Mouse (Mus musculus): ENCODE measurements around the gene Ap2a1.
A peak's percentile ranks its signal among the peaks of the same experiment; 100 is the strongest.

Gene Ap2a1

DNA sequence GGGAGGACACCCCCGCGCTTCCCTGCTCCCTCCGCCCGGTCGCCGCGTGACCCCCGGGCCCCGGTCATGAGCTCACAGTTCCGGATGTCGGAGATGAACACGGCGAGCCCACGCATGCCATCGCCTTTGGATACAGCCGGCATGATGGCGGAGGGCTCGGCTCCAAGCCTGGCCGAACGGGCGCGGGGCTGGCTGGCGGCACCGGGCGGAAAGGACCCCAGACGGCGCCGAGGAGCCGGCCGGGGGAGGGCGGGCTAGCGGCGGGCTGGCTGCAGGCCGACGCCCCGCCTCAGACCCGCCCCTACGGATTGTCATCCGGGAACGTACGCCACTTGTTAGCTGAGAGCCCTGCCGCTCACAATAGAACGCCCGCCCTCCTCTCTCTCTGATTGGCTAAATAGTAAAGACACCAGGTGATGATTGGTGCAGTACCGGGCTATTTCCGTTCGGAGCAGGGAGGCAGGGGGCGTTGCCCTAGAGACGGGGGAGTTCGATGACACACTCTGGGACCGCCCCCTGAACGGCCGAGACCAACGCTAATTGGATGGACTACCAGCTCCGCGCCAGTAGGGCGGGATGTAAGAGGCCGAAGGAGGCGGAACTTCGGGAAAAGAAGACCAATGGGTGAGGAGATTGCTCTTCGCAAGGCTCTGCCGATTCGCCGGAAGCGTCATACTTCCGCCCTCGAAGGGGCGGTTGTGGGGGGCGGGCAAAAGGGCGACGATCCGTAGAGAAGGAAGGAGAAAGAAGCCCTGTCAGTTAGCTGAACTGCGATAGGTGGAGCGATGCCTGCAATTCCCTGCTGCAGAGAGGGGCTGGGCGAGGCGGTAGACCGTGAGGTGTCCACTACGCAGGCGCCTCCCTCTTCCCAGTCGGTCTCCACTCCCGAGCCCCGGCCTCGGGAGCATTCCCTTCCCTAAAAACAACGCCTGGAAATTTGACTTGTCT lies at the start of gene Ap2a1:
Gene Ap2a1 (minus strand): TSS at position 293 of the 948 bp plus-strand sequence.
- peak; percentile 100 for DNase-seq

DNA sequence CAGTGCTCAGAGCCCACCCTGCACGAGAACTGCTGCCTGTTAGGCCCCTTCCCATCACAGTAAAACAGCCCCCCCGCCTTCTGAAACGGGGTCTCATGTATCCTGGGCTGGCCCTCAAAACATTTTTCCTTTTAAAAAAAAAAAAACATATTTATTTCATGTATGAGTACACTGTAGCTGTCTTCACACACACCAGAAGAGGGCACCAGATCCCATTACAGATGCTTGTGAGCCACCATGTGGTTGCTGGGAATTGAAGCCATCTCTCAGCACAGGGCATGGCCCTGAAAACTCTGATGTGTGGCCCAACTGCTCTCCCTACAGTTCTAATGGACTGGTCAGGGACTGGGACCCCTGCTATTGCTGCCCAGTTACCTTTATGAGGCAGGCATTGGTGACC lies 49.0 kb upstream of the Ap2a1 start:
- DNase-seq, result no peak

DNA sequence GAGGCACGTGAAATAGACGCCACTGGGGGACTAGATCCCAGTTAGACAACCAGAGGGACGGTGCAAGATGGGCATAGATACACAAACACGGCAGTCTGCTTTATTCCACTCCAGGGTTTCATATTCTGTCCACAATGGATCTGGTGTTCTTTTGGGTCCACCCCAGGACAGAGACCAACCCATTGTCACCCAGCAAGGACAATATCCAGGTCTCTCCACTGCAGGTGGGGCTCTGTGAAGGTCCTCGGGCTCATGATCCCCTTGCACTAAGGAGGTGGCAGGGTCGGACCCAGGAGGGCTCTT lies 45.8 kb upstream of the Ap2a1 start:
- DNase-seq, result no peak

DNA sequence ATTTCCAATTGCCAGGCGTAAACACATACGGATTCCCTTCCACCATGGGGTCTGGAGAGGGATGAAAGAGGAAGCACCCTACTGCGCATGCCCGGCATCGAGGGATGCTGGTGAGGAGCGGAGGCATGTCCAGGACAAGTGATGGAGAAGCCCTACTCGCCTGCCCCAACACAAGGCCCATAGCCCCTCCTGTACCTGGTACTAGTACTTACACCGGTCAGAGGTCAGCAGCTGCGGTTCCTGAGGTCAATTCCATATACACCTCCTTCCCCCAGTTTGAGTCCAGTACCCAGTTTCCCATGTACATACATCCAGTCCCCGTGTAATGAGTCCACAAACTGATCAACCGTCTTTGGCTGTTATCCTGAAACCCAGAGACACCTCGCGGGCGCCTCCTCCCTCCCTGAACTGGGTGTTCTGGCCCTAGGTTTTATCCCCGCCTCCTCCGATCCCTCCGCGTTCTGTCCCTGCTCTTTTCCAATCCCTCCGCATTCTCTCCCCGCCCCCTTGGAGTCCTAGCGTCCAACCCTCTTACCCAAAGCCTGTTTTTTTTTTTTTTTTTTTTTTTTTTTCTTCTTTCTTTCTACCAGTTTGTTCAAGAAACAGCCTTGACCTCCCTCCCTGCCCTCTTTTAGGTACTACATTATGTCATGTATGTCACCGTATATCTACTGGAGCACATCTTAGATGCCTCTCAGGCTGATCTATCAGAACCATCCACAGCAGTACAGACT lies 45.3 kb upstream of the Ap2a1 start, which contains the start of gene Cpt1c:
Gene Cpt1c (minus strand): TSS at position 469 of the 734 bp plus-strand sequence.
- DNase-seq, result peak; percentile 66 to 67

DNA sequence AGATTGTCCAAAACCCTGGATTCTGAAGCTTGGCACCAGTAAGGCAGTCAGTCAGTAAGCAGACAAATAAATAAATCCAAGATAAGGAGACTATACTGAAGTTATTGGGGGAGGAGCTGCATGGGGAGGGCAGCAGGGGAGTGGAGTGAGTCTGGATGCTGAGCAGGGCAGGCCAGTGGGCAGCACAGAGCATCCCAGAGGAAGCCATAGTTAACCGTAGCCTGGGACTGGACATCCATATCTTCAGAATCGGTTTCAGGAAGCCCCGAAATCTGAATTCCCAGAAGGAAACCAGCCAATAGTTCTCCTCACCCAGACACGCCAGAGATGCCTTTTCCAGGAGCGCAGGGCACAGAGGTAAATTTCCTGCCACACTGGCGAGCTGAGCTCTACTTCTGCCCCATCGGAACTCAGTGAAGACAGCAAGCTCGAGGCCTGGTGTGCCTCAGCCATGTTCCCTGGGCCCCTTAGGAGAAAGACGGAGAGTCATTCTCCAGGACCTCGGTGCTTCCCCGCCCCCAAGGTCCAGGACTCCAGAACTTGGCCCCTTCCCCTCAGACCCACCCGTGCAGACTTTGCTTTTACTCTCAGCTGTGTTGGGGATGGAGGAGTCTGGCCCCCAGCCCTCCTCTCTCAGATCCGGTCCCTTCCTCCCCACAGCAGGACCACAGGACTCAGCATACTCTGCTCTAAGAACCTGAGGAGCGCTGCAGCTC lies 44.3 kb upstream of the Ap2a1 start:
- no peak for DNase-seq

- DNase-seq, result no peak
Observed at GRCm38 (mm10) chr7:44971142-44971541, 41.8 kb upstream of the Ap2a1 start.

GRCm38 (mm10) chr7:44970231-44970691 lies 41.0 kb upstream of the Ap2a1 start:
- DNase-seq, result peak; percentile 85 to 86

DNA sequence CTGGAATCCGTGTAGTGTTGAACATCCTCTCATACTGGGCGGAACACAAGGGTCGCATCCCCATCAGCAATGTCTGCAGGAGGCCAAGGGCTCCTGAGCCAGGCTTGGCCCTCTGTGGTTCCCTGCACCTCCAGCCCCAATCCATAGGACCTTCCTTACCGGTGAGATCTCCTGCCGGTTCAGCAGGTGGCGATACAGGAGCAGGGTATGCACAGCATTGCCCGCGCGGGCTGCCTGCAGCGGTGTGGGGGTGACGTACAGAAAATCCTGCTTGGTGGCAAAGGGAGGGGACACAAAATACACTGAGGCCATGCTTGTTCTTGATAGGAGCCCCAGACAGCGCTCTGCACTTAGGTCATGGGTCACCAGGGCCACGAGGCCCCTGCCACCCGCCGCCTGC lies 37.3 kb upstream of the Ap2a1 start:
- no peak for DNase-seq

DNA sequence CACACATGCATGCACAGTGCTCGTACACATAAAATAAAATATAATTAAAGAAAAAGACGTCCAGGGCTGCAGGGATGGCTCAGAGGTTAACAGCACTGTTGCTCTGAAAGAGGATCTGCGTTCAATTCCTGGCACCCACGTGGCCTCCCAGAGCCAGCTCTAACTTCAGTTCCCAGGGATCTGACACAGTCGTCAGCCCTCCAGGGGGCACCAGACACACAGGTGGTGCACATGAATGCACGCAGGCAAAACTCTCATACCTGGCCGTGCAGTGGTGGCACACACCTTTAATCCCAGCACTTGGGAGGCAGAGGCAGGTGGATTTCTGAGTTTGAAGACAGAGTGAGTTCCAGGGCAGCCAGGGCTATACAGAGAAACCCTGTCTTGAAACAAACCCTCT lies 36.7 kb upstream of the Ap2a1 start:
- peak in 1 of 2 experiments; percentile 46 for DNase-seq

- DNase-seq, result no peak
Observed at GRCm38 (mm10) chr7:44964990-44965389, 35.7 kb upstream of the Ap2a1 start.

- DNase-seq, result no peak
Observed at GRCm38 (mm10) chr7:44962831-44963230, 33.5 kb upstream of the Ap2a1 start.

DNA sequence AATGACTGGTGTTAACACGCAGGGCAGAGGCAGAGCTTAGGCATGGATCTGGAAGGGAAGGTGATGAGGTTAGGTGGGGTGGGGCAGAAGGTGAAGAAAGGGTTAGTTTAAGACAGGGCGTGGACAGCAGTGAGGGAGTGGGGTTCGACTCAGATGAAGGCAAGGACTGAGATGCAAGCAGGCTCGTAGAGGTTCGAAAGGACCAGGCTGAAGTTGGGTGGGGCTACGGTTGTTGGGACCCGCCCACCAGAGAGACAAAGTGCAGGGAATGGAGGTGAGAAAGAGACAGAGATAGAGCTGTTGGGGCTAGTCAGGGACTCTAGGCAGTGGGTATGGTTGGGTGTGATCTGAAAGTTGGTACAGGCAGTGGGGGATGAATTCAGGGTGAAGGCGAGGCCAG lies 33.0 kb upstream of the Ap2a1 start:
- no peak for DNase-seq

DNA sequence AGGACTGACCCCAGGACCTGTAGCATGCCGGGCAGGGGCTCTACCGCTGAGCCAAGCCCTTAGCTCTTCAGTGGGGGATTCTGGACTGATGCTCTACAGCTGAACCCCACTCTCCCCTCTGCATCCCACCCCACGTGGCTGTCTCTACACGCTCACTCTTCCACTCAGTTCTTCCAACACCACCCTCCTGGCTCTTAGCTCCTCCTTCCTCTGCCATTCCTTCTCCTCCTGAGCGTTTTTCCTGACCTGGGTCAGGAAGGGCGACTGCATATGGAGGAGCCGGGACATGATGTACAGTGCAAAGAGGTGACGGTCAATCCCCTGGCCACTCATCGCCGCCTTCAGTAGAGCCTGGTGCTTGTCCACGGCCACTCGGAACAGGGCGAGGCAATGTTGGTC lies 31.2 kb upstream of the Ap2a1 start:
- DNase-seq, result no peak

GRCm38 (mm10) chr7:44959874-44960511 lies 30.7 kb upstream of the Ap2a1 start:
- DNase-seq, result no peak

DNA sequence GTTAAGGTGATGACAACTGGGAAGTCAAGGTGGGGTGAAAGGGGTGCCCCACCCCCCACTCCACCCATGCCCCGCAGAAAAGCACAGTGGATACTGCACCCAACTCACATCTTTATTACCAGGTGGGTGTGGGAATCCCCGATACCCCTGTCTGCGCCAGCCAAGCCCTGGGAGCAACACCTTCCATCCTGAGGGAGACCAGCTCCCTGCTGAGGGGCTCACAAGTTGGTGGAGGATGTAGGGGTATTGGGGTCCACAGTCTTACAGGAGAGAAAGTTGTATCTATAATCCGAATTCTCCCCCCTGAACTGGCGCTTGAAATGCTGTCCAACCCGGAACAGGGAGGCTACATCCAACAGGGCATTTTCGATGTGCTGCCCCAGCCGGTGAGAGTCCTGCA lies 30.0 kb upstream of the Ap2a1 start:
- no peak for DNase-seq

DNA sequence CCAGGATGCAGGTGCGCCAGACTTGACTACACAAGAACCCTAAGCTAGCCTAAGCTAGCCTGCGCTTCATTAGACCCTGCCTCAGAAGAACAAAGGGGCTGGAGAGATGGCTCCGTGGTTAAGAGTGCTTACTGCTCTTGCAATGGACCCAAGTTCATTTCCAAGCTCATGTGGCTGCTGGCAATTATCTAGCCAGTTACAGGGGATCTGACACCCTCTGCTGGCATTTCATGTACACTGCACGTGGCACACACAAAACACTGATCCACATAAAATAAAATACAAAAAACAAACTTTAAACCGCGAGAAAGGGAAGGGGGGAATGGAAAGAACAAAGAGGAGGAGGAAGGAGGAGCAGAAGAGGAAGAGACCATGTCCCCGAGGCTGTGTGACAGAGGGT lies 28.9 kb upstream of the Ap2a1 start:
- peak; percentile 48 to 64 for DNase-seq

GRCm38 (mm10) chr7:44957183-44957835 lies 28.0 kb upstream of the Ap2a1 start:
- no peak for DNase-seq

- no peak for DNase-seq
Observed at GRCm38 (mm10) chr7:44956266-44956665, 27.0 kb upstream of the Ap2a1 start.

GRCm38 (mm10) chr7:44955628-44956027 lies 26.3 kb upstream of the Ap2a1 start:
- no peak for DNase-seq

DNA sequence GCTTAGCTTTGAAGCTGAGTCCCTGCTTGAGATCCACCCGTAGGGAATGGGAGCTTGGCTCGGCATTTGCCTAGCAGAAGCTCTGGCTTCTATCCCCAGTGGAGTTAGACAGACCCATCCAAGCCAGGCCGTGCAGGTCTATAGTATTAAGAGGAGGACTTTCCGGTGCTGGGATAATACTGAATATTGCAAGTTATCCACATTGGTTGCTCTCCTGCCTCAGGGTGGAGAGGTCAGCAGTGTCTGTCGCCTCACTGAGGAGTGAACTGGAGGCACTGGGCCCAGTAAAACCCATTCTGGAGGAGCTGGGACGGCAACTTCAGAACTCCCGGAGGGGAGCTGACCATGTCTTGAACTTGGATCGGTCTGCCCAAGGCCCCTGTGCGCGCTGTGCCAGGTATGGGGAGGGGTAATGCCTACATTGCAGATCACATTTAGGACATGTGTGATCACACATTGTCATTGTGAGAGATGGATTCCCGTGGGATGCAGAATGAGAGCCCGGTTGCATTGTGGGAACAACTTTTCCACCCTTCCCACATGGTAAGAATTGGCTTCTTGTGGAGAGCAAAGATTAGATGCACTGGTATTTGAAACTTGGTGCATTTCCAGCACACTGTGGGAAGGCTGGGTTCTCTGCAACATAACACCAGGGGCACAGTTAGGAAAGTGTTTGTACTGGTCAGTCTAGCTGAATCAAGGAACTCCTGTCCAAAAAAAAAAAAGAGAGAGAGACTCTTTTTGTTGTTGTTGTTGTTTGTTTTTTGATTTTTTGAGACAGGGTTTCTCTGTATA lies 25.0 kb upstream of the Ap2a1 start:
- DNase-seq, result no peak

DNA sequence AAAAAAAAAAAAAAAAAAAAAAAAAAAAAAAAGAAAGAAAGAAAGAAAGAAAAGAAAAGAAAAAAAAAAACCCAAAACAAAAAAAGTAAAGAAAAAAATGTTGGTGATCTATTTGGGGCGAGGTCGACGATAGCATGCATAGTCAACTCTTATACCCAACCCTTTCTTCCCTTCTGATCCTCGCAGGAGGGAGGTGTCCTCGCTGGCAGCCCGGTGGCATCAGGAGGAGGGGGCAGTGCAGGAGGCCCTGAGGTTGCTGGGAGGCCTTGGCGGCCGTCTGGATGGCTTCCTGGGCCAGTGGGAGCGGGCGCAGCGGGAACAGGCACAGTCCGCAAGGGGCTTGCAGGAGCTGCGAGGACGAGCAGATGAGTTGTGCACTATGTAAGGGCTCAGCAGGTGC lies 24.3 kb upstream of the Ap2a1 start:
- no peak for DNase-seq
